Mouse (Mus musculus): ENCODE measurements at regions not wholly inside any gene's neighbourhood (a gene's known extent, or its start where the extent isn't known, plus 50 kb on each side); places are given as distances from the start of the nearest gene placed in this dataset.

- no peak for DNase-seq (ENCODE audit: low spot score)
- intact Hi-C loops (cut with DNase I) = no loop called here
Observed at GRCm38 (mm10) chr2:61045467-61045866, 82.5 kb upstream of the Rbms1 start.

GRCm38 (mm10) chr2:61032920-61033319, 69.9 kb upstream of the Rbms1 start:
- no peak for DNase-seq (ENCODE audit: low spot score)
- intact Hi-C loops (cut with DNase I) = no loop called here

- no peak for DNase-seq (ENCODE audit: low spot score)
- intact Hi-C loops (cut with DNase I) = no loop called here
Observed at GRCm38 (mm10) chr2:61029706-61030105, 66.7 kb upstream of the Rbms1 start.

GRCm38 (mm10) chr2:61028578-61028977, 65.6 kb upstream of the Rbms1 start:
- intact Hi-C loops (cut with DNase I) = no loop called here
- DNase-seq (ENCODE audit: low spot score) = no peak

- intact Hi-C loops (cut with DNase I) = no loop called here
- no peak for DNase-seq (ENCODE audit: low spot score)
Observed at GRCm38 (mm10) chr2:61027686-61028085, 64.7 kb upstream of the Rbms1 start.

GRCm38 (mm10) chr2:61022411-61022810, 59.4 kb upstream of the Rbms1 start:
- intact Hi-C loops (cut with DNase I) = no loop called here
- DNase-seq (ENCODE audit: low spot score) = no peak

- intact Hi-C loops (cut with DNase I) = no loop called here
- DNase-seq (ENCODE audit: low spot score) = no peak
Observed at GRCm38 (mm10) chr2:61020791-61021190, 57.8 kb upstream of the Rbms1 start.

- DNase-seq (ENCODE audit: low spot score) = no peak
- intact Hi-C loops (cut with DNase I) = no loop called here
Observed at GRCm38 (mm10) chr2:61013006-61013405, 50.0 kb upstream of the Rbms1 start.
